Mouse (Mus musculus) cerebellum, postnatal 36 days (tissue): ENCODE measurements at regions not wholly inside any gene's neighbourhood (a gene's known extent, or its start where the extent isn't known, plus 50 kb on each side); places are given as distances from the start of the nearest gene placed in this dataset.

Source experiments
- DNase-seq, 2 experiments: peaks; one replicate each; pipeline ENCODE4 v3.0.0; 2021 to 2022; ENCODE audit warnings: mixed read lengths in 2 of 2

GRCm38 (mm10) chr6:101473956-101474355 lies 96.3 kb upstream of the Pdzrn3 start:
- DNase-seq = no peak

- DNase-seq = peak; percentile 15 to 17
Measured at GRCm38 (mm10) chr6:101473257-101473925, 95.7 kb upstream of the Pdzrn3 start.

- no peak for DNase-seq
Measured at GRCm38 (mm10) chr6:101464910-101465309, 87.2 kb upstream of the Pdzrn3 start.

- DNase-seq = no peak
Measured at GRCm38 (mm10) chr6:101463812-101464320, 86.2 kb upstream of the Pdzrn3 start.

- no peak for DNase-seq
Measured at GRCm38 (mm10) chr6:101446720-101447119, 69.0 kb upstream of the Pdzrn3 start.

GRCm38 (mm10) chr6:101446316-101446715 lies 68.6 kb upstream of the Pdzrn3 start:
- DNase-seq = no peak

GRCm38 (mm10) chr6:101432769-101433168 lies 55.1 kb upstream of the Pdzrn3 start:
- no peak for DNase-seq

- no peak for DNase-seq
Measured at GRCm38 (mm10) chr6:101429634-101430033, 51.9 kb upstream of the Pdzrn3 start.
